Mouse (Mus musculus): ENCODE results near the gene Lpar1.
"Not testable (repeated sequence)": the region's sequence is repeated elsewhere in the genome, so short reads cannot be mapped to it uniquely, and the experiment has no call there.

Gene Lpar1

DNA sequence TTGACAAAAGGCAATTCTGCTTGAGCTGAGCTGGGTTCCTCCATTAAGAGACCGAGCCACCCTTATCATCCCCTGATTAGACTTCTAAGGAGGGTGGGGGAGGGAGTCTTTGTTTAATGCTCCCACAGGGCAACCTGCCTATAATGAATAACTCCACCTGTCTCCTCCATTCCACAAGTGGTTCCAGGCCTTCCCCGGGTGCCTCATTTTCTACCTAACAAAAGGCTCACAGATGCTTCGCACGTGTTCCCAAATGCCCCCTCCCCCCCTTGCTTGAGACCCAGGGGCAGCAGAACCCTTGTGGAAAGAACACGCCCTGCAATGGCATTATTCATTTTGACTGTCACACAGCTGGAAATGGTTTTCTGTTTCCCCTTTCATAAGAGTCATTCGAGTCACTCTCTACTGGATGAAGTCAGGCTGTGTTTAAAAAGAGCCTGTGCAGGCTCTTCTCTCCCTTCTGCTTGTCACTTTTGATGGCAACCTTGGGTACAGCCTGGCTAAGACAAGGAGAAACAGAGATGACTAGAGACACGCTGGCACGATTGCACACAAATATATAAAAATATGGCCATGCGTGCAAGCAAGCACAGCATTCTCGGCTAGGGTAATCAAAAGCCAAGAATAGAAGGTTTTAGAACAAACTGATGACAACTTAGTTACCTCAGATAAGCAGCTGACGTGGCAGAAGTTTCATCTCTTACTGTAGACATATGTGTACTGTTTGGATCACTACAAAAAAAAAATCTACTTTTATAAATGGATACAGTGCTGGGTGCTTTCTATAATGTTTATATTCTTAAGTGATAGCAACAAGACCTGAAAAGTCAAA, 7.0 kb downstream of the Lpar1 start:
- no peak for DNase-seq (ENCODE audit: low spot score in 2 of 2)

DNA sequence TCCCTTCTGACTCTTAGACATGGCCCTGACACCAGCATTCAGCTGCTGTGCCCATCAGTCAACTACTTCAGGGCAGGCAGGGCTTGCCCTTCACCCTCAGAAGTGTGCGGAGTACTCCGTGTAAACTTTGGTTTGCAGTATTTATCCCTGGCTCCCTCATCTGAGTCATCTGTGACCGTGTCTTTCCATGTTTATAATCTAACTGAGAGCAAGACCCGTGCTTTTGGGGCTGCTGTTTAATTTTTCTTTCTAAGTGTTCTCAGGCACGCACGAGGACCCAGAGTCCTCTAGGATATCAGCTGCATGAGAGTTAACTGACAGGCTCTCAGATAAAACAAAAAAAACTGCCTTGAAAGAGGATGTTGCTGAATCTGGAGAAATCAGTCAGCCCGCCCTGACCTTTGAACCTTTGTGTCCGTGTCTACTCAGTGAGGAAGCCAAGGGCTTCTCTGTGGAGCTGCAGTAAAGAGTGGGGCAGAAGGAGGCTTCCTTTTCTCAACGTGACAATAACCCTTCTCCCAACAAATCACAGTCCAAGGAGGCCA, 7.7 kb downstream of the Lpar1 start:
- DNase-seq (ENCODE audit: low spot score in 2 of 2) = no peak

DNA sequence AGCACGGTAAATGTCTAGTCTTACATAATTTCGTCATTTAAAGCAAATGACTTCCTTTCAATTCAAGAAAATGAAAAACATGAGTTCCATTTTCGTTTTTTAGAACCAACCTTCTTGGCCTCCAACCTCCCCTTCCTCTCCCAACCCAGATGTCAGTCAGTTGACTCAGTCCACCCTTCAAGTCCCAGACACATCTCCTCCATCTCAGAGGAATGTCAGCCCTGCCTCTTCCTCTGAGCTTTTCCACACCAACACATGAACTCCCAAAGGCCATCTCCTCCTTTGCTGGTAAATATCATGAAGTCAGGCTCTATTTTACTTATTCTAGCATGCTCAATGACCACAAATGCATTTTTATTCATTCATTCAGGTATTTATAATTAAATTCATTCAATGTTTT, 10.5 kb downstream of the Lpar1 start:
- DNase-seq (ENCODE audit: low spot score in 2 of 2) = no peak

DNA sequence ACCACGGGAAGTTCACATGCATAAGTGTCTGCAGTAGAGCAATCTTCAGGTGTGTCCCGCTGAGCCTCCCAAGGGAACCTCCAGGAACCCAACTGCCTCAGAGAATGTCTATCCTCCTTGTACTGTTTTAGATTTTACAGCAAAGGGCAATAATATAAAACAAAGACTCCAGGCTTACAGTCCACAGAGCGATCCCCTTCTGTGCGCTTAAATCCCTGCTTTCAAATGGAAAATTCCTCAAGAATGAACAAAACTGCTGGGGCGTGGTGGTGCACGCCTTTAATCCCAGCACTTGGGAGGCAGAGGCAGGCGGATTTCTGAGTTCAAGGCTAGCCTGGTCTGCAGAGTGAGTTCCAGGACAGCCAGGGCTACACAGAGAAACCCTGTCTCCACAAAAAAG, 11.0 kb downstream of the Lpar1 start:
- DNase-seq (ENCODE audit: low spot score in 2 of 2) = not testable (repeated sequence)

DNA sequence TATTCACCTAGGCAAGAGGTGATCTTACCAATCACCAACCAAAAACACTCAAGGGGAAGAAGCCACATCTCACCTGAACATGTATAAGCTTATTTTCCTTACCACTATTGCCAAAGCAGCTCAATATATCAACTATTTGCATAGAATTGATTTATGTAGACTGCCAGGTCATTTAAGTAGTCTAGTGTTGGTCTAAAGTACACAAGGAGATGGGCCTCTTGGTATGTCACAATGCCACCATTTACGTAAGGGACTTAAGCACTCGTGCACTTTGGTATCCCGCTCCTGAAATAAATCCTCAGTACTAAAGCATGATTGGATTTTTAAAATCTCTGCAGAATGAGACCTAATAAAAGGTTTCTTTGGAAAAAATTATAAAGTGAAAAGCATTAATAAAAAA, 12.9 kb downstream of the Lpar1 start:
- DNase-seq (ENCODE audit: low spot score in 2 of 2) = no peak

DNA sequence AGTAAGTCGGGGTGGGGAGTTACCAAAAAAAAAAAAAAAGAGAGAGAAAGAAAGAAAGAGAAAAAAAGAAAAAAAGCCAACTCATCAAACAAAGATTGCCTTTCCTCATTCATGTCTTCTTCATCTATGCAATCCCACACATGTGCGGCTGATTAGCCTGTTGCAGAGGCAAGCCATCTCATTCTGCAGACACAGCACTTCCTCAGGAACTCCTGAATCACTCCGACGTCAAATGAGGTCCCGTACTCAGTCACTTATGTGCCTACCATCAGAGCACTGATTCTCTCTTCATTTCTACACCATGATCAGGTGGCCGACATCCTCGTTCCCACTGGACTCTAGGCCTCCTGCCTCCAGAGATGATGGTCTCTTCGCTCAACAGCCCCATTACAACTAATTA, 13.3 kb downstream of the Lpar1 start:
- no peak for DNase-seq (ENCODE audit: low spot score in 2 of 2)

DNA sequence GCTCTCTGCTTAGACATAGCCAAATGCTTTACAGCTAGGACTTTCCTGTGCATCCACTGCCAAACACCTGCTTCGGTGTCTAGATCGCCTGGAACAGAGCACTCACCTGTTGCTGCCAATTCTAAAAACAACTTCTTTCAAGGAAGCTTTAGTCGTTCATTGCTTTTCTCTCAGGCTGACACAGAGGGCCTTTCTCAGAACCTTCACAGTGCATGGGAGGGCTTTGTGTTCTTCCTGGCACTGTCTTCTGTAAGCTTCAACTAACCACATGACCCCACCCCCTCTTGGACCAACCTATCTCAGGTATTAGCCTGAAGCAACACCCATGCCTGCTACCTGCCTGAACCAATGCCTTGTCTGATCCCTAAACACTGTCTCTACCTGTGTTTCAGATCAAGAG, 15.0 kb downstream of the Lpar1 start:
- no peak for DNase-seq (ENCODE audit: low spot score in 2 of 2)

DNA sequence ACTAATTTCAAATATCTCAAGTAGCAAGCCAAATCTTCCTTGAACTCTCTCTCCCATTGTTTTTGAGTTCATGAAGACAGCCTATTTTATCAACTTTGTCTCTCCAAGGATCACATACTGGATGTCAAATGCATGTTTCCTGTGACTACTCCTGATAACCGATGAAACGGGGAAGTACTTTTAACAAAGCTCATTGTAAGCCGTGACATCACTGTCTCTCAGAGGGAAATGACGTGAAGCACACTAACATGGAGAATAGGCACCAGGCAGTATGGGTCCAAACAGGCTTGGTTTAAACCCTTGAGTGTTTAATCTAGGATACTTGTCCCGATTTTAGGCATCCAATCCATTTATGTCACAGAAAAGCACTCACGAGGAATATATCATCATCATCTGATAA, 17.9 kb downstream of the Lpar1 start:
- no peak for DNase-seq (ENCODE audit: low spot score in 2 of 2)

DNA sequence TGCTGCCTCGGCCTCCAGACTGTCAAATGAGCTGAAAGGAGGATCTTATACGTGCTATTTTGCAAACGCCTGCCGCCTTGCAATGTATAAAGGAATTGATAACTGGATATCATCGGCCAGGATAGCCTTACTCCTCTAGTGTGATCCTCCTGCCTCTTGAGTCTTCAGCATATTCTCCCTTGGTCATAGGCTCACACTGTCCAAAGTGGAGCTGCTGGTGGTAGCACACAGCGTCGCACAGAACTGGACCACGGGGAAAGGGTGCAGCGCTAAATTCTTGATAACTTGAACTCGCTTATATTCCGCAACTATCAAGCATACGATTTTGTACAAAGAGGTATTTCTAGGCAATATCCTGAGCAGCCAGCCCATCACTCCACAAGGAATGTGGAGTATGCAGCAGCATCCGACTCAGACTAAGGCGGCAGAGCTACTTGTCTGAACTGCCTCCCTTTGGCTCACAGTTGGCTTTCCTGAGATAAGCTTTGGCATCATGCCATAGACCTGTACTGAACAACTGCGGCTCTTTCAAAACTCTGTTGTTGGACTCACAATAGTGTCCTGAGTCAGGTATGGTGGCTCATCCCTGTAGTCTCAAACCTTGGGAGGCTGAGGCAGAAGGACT, 18.9 kb downstream of the Lpar1 start:
- no peak for DNase-seq (ENCODE audit: low spot score in 2 of 2)

DNA sequence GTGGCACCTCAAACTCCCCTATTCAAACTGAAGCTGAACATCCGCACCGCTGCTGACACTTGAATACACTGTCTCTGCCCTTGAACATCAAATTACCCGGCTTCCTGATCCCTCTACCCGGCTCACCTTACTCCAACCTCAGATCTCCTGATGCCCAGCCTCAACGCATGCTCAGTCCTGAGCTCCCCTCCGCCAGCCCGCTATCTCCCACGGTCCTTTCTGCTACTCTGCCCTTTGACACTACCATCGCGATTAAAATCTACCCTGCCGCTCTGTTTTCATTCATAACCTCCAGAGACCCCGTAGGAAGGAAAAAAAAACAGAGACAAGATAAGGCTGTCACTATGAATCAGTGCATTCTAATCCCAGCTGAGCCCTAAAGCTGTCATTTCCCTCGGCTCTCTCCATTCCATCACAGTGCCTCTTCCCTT, 19.5 kb downstream of the Lpar1 start:
- no peak for DNase-seq (ENCODE audit: low spot score in 2 of 2)

DNA sequence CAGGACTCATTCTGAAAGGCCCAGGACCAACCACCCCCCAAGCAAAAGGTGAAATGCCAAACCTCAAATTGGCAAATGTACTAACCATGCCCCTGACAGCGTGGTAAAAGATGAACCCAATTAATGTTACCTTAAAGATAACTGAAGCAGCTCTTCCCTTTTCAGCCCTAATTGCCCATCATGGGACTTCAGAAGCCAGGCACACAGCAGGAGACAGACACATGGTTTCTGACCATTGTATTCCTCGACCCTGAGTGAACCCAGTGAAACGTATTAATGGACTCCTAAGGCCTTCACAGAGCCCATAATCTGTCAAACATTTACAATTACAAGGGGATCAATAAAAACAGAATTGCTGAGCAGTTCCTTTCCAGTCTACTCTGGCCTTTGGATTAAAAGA, 20.2 kb downstream of the Lpar1 start:
- DNase-seq (ENCODE audit: low spot score in 2 of 2) = no peak

DNA sequence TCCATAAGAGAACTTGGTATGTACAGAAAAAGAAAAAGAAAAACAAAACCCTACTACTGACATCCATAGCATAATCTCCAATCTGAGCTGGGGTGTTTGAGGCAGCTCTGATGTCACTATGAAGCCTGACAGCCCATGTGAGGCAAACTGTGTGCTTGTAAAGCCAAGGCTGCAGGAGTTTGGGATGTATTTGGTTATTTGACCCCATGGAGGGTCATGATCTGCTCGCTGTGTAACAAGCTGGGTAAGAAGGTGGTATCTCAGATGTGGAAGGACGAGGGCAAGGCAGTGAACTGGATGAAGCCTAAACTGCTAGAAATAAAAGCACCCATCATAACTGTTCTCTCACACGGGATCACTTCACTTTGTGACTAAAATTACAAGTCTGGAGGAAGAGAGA, 21.4 kb downstream of the Lpar1 start:
- DNase-seq (ENCODE audit: low spot score in 2 of 2) = no peak

DNA sequence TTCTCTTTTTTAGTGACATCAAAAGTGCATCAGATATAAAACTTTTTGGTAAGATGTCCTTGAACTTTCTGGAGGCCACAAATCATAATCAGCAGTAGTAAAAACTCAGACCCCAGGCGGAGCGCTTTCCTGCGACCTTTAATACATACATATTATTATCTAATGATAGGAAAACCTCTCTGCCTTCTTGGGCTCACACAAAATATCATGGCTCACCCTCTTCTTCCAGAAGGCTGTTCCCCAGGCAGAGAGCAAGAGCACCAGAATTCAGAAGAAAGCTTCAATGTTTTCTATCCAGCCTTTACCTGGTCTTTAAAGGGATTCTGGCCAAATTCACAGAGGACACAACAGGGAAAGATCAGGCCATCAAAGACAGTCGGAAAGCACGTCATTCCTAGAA, 23.0 kb downstream of the Lpar1 start:
- no peak for DNase-seq (ENCODE audit: low spot score in 2 of 2)

DNA sequence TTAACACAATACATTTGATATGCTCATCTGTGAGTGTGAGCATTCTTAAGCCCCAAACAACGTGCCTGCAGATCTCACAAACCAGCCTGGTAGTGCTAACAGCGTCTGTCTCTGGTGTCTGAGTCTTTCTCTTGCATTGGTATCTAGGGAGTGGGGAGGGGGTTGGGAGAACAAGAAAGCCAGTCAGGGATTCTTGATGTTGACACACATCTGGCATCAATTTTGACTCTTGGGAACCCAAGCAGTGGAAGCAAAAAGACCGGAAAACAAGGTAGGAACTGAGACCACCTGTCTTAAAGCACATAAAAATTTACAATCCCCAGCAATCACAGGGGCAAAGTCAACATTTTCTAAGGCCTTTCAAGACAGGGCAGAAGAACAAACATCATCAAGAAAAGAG, 23.4 kb downstream of the Lpar1 start:
- no peak for DNase-seq (ENCODE audit: low spot score in 2 of 2)

DNA sequence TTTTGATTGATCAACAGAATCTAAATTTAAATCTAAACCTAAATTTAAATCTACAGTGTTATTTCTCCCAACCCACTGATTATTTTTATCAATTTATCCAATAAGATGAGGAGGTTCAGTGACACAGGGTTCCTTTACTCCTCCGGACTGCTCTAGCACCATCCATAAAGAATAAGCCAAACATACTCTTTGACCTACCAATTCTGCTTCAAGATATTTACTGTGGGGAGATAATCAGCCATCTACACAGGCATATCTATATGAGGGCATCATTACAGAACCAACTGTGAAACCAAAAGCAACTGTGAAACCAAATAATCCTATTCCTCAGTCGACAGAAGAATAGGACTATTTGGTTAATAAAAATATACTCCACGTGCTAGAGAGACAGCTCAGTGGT, 25.8 kb downstream of the Lpar1 start:
- DNase-seq (ENCODE audit: low spot score in 2 of 2) = no peak

DNA sequence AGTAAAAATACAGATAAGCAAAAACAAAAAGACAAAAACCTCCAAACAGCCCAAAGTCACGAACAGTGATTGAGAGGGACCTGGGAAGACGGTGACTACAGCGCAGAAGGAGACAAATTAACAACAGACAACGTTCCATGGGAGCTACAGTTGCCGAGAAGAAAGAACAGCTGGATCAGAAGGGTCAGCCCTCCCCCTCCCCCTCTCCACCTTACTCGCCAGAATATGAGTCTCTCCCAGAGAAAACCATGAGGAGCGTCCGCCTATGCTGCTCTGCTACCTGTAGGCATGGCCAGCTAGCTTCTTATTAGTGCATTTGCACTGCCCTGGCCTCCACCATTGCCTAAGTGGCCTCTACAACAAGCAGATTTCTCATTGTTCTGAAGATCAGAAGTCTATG, 32.6 kb downstream of the Lpar1 start:
- DNase-seq (ENCODE audit: low spot score in 2 of 2) = no peak

DNA sequence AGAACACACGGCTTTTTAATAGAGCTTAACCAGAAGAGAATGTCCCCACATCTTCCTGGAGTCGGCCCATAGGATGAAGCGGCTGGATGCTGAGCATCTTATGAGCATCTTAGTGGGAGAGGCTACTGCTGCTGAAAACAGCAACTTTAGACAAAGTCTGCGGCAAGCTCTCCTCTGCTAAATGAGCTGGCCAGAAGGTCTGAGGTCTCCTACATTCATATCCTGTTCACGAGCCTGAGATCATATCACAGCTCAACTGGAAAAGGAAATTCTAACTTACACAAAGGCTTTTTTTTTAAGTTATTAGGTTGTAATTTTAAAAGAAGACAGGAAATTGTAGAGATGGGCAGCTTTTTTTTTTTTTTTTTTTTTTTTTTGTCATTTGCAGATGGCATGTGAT, 33.2 kb downstream of the Lpar1 start:
- DNase-seq (ENCODE audit: low spot score in 2 of 2) = no peak

DNA sequence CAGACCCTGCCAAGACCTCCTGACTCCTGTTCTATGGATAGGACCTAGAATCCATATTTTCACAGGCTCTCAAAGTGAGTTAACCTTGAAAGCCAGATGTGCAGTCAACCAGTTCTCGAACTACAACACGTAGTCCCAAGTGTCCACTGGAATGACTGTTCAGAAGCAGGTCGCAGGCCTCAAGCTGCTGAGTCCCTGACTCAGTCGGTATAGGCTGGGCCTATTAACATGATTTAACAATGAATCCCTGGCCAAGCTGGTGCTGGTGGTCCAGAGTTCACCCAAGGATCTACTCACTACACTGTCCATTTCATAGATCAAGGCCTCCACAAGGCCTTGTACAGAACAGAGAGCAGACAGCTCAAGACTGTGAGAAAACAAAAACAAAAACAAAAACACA, 33.8 kb downstream of the Lpar1 start:
- DNase-seq (ENCODE audit: low spot score in 2 of 2) = no peak

DNA sequence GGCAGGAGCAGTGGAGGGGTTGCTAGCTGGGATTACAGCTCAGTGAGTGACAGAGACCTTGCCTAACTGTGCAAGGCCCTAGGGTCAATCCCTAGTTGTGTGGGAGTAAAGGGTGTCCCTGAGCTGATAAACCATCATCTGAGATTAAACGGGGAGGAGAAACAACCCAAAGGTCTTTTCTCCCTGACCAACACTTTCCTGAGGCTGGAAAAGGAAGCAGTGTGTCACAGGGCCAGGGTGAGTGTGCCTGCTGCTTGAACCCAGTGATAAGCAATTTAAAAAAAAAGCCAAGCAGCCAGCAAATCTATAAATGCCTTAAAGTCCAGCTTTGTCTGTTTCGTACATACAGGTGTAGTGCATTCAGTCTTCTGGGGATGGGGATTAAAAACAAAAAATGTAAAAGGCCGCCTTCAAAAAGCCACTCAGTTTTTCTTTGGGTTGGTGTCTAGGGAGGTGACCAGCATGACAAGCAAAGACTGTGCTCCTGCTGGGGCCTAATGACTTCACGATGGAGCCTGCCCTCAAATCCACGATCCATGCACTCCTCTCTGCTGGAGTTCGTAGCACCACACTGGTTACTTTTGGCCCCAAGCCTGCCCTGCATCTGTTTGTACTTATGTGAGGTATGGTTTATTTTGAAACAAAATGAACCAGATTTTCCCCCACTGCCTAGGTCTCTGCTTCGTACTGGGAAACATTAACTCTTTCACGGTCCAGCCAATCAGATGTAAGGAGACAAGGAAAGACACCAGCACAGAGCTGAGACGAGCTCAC, 35.3 kb downstream of the Lpar1 start:
- DNase-seq (ENCODE audit: low spot score in 2 of 2) = no peak

DNA sequence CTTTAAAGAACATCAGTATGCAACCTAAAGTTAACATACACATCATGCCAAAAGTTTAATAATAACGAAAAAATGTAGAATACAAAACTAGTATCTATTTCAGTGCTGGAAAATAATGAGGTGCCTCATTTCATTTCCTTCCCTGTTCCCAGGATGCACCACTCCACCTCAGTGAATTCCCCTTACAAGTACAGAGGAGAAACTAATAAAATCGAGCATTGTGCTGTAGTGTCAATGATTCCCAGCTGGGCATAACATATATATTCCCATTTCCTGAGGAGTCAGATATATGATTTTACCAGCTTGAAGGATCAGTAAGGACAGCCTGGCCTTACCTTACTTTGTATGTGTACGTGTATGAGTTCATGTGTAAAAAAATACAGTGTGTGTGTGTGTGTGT, 36.9 kb downstream of the Lpar1 start:
- DNase-seq (ENCODE audit: low spot score in 2 of 2) = no peak

DNA sequence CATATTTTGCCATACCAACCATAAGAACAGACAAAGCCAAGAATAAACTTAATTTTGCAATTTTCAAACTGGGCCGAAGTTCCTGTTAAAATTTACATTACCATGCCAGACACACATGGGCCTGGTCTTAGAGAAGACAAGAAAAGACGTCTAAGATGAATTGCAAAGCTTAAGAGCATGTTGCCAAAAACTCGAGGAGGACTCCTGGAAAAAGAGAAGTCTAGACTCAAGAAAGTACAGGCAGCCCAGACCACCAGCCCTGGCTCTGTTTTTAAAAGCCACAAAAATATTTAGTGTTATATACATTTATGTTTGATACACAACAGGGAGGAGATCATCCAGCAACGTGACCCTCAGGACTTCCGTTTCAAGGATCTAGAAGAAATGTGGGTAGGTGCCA, 37.5 kb downstream of the Lpar1 start:
- DNase-seq (ENCODE audit: low spot score in 2 of 2) = no peak

DNA sequence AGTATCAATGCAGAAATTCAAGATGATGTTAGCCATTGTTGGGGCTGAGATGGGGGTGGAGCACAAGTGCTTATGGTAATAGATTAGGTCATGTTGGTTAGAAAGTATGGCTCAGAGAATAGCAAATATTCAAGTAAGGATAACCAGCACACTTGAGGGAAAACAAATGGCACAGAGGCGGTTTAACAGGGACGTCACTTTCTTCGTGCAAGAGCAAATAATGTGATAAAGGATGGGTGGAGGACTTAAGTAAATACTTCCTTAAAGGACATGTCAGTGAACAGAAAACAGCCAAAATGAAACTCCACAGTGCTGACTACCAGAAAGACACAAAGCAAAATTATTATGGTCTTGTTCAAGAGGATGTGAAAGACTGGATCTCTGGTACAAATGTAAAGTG, 42.1 kb downstream of the Lpar1 start:
- DNase-seq (ENCODE audit: low spot score in 2 of 2) = no peak

DNA sequence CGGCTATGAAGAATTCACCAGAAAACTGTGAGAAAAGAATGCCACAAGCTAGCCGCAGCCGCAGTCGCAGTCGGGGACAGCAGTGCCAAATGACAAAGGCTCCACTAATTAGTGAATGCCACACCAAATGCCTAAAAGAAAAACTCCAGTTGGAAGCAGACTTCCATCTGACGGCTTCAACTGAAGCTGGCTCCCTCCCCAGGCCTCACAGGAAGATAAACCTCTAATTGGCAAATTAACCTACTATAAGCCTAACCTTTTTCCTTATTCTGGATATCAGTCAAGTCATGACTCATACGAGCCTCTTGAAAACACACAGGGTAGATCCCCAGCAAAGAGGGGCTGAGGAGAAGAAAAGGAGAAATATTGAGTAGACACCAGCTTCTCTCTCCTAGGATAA, 44.9 kb downstream of the Lpar1 start:
- no peak for DNase-seq (ENCODE audit: low spot score in 2 of 2)
